Mouse (Mus musculus): Measurements from ENCODE around the gene Ank3.

DNA sequence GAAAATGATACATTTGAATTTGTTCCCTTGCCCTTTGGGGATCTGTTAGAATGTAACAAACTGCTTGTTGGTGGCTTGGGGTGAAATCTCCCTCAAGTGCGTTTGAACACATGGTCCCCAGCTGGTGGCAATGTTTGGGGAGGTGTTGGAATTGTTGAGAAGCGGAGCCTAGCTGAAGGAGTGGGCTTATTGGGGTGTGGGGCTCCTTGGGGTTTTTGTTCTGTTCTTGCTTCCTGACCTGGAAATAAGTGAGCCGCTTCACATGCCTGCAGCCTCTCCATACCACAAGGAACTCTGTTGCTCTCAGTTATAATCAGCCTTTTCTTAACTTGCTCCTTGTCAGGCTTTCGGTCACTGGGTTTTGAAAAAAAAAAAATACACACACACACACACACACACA lies 73.3 kb downstream of the Ank3 start:
- TF ChIP-seq CTCF (IDR thresholded peaks at IDR 0.05) (no peak), EP300 (IDR thresholded peaks at IDR 0.05) (no peak)

Data from lung, postnatal 0 days (tissue).